Comparison of ENCODE assay signal across 12 mouse cellular contexts in genomic region chr2:157395371-157395770, GRCm38 (mm10). TPM values are rescaled to one million over a fixed set of nuclear protein-coding genes. Genes with fewer than 3 reads are reported as not detected.
A peak's percentile ranks its signal among the peaks of the same experiment; 100 is the strongest.
DNase-seq lines count a peak whose midpoint lies in the region; ATAC-seq and TF ChIP-seq lines count a peak whose summit lies in the region.
"Had no signal": no experiment of that assay in that cellular context is flagged by ENCODE, and none has a peak within 500 bp of the region (broad histone marks: within the 10 kb centered on the region; RNA-seq: fewer than 3 reads in every experiment).

No protein-coding gene starts in this region.

- peak; percentile 17 to 23 for DNase-seq in cerebellum, adult 18-20 months
- no peak for DNase-seq in cerebellum, adult 8-10 months
- no peak for DNase-seq in layer of hippocampus, adult 2 months (ENCODE audit: low spot score in 2 of 2)
- no peak for DNase-seq in layer of hippocampus, postnatal 14 days (ENCODE audit: low spot score in 2 of 2)
- DNase-seq in embryonic facial prominence, embryonic 10.5 days (ENCODE audit: low spot score) = no peak
- DNase-seq in midbrain, embryonic 11.5 days (ENCODE audit: low spot score, missing footprints) = peak; percentile 8
- no peak for DNase-seq in embryo, embryonic 10 days (ENCODE audit: low spot score)
- no peak for DNase-seq in kidney, adult 2 months
- DNase-seq: kidney, postnatal 25 days had no signal

- no peak overlapping the region for H3K9ac ChIP-seq in midbrain, embryonic 11.5 days (ENCODE audit: low read length)

- H3K4me2 ChIP-seq in midbrain, embryonic 11.5 days = no peak overlapping the region
- H3K4me2 ChIP-seq: heart, embryonic 11.5 days had no signal

- peaks cover 24% of the 10 kb centered on the region for H3K4me1 ChIP-seq in embryonic facial prominence, embryonic 10.5 days
- H3K4me1 ChIP-seq in midbrain, embryonic 11.5 days (ENCODE audit: control insufficient read depth, insufficient read depth, low read length) = no peaks in the 10 kb centered on the region
- no peaks in the 10 kb centered on the region for H3K4me1 ChIP-seq in kidney, adult 2 months (ENCODE audit: control insufficient read depth, insufficient read depth, low read length)

- peak overlapping the region; percentile 67 for H3K27ac ChIP-seq in layer of hippocampus, adult 2 months
- peak overlapping the region; percentile 40 for H3K27ac ChIP-seq in embryonic facial prominence, embryonic 10.5 days (replicated peaks)
- H3K27ac ChIP-seq in midbrain, embryonic 11.5 days (ENCODE audit: low read depth, low read length) = no peak overlapping the region
- H3K27ac ChIP-seq in kidney, adult 2 months (ENCODE audit: insufficient read depth, low read depth, low read length) = no peak overlapping the region
- H3K27ac ChIP-seq: limb, embryonic 10.5 days had no signal

- TF ChIP-seq POLR2A in kidney, adult 2 months (IDR thresholded peaks at IDR 0.05; ENCODE audit: low read depth, low read length) = no peak

- TF ChIP-seq CTCF in layer of hippocampus, adult 2 months (conservative IDR thresholded peaks at IDR 0.05) = no peak
- no peak for TF ChIP-seq CTCF in kidney, adult 2 months (conservative IDR thresholded peaks at IDR 0.05; ENCODE audit: insufficient read depth, insufficient read length, low read depth, low read length)

- no peaks in the 10 kb centered on the region for H3K27me3 ChIP-seq in embryonic facial prominence, embryonic 10.5 days (replicated peaks; ENCODE audit: low read depth, poor library complexity, severe bottlenecking)
- H3K27me3 ChIP-seq in midbrain, embryonic 11.5 days (ENCODE audit: control insufficient read depth, insufficient read depth, low read length) = no peaks in the 10 kb centered on the region
- H3K27me3 ChIP-seq in kidney, adult 2 months (replicated peaks; ENCODE audit: control insufficient read depth, insufficient read depth, low read length) = no peaks in the 10 kb centered on the region

- 68% methylated on average over 5 of the region's 5 CpGs for WGBS in embryonic facial prominence, embryonic 10.5 days
- 77% methylated on average over 5 of the region's 5 CpGs for WGBS in midbrain, embryonic 11.5 days
- 71% methylated on average over 5 of the region's 5 CpGs for WGBS in kidney, adult 2 months

- peaks cover 3% of the 10 kb centered on the region; the same call in 1 of the 2 replicates for H3K9me3 ChIP-seq in embryonic facial prominence, embryonic 10.5 days
- no peaks in the 10 kb centered on the region; the same call in 1 of the 2 replicates for H3K9me3 ChIP-seq in midbrain, embryonic 11.5 days (ENCODE audit: control insufficient read depth, low read length)
- H3K9me3 ChIP-seq: limb, embryonic 10.5 days had no signal

- no peak overlapping the region for H3K4me3 ChIP-seq in layer of hippocampus, adult 2 months
- H3K4me3 ChIP-seq in embryonic facial prominence, embryonic 10.5 days = no peak overlapping the region
- H3K4me3 ChIP-seq in midbrain, embryonic 11.5 days (ENCODE audit: low read depth, low read length) = no peak overlapping the region
- H3K4me3 ChIP-seq in kidney, adult 2 months (ENCODE audit: insufficient read depth, low read depth, low read length) = no peak overlapping the region
- H3K4me3 ChIP-seq: limb, embryonic 10.5 days had no signal

- ATAC-seq in midbrain, embryonic 11.5 days (ENCODE audit: low FRiP score) = no peak

- H3K36me3 ChIP-seq in embryonic facial prominence, embryonic 10.5 days (replicated peaks) = peaks cover 75% of the 10 kb centered on the region
- H3K36me3 ChIP-seq in midbrain, embryonic 11.5 days (ENCODE audit: control insufficient read depth, insufficient read depth, low read length) = peaks cover 2% of the 10 kb centered on the region; the same call in 1 of the 2 replicates
- H3K36me3 ChIP-seq in kidney, adult 2 months (ENCODE audit: control insufficient read depth, insufficient read depth, low read length) = no peaks in the 10 kb centered on the region

RNA-seq across cellular contexts. Expression of gene Src, which starts 22.9 kb away (rescaled TPM):
- total RNA-seq in layer of hippocampus, adult 2 months (2021) = 100 to 1,000 TPM; 150 to 156 TPM
- 100 to 1,000 TPM; 117 to 118 TPM for total RNA-seq in layer of hippocampus, postnatal 14 days (2021)
- polyA plus RNA-seq in embryonic facial prominence, embryonic 10.5 days (2016; fragmentation: Nextera tagmentation; extraction: Ambion mirVana) = 22.1 and 23.1 TPM in 2 replicates
- 11.2 and 14.0 TPM in 2 replicates for polyA plus RNA-seq in midbrain, embryonic 11.5 days (2014; fragmentation: Nextera tagmentation; extraction: Ambion mirVana)
- 31.8 and 33.9 TPM in 2 replicates for polyA plus RNA-seq in kidney, adult 2 months (2012; rRNA removed)

RNA-seq across cellular contexts. Expression of gene Manbal, which starts 28.0 kb away (rescaled TPM):
- 10 to 100 TPM; 52.0 to 55.7 TPM for total RNA-seq in layer of hippocampus, adult 2 months (2021)
- total RNA-seq in layer of hippocampus, postnatal 14 days (2021) = 10 to 100 TPM; 69.7 to 72.9 TPM
- 61.1 and 66.5 TPM in 2 replicates for polyA plus RNA-seq in embryonic facial prominence, embryonic 10.5 days (2016; fragmentation: Nextera tagmentation; extraction: Ambion mirVana)
- polyA plus RNA-seq in midbrain, embryonic 11.5 days (2014; fragmentation: Nextera tagmentation; extraction: Ambion mirVana) = 34.7 and 35.9 TPM in 2 replicates
- polyA plus RNA-seq in kidney, adult 2 months (2012; rRNA removed) = 70.0 and 75.9 TPM in 2 replicates

RNA-seq across cellular contexts. Expression of gene Ghrh, which starts 48.1 kb away (rescaled TPM):
- not detected for total RNA-seq in layer of hippocampus, adult 2 months (2021)
- not detected for total RNA-seq in layer of hippocampus, postnatal 14 days (2021)
- 0.34 and 1.3 TPM in 2 replicates for polyA plus RNA-seq in embryonic facial prominence, embryonic 10.5 days (2016; fragmentation: Nextera tagmentation; extraction: Ambion mirVana)
- 0.48 and 1.6 TPM in 2 replicates for polyA plus RNA-seq in midbrain, embryonic 11.5 days (2014; fragmentation: Nextera tagmentation; extraction: Ambion mirVana)
- polyA plus RNA-seq in kidney, adult 2 months (2012; rRNA removed) = not detected in 2 replicates
- total RNA-seq: ES-E14 had no signal
- polyA plus RNA-seq: heart, embryonic 11.5 days; limb, embryonic 10.5 days had no signal

Comparison
In these comparisons a context has a peak if more than half of its experiments do, and no peak if none do; other contexts are left out.
1. DNase-seq: peak in cerebellum, adult 18-20 months (2 of 2) and midbrain, embryonic 11.5 days (single experiment); none in cerebellum, adult 8-10 months (single experiment), layer of hippocampus, adult 2 months (0 of 2), layer of hippocampus, postnatal 14 days (0 of 2), embryonic facial prominence, embryonic 10.5 days (single experiment), embryo, embryonic 10 days (single experiment) and kidney, adult 2 months (single experiment).
2. H3K27ac ChIP-seq: peak in layer of hippocampus, adult 2 months (single experiment) and embryonic facial prominence, embryonic 10.5 days (single experiment); none in midbrain, embryonic 11.5 days (single experiment) and kidney, adult 2 months (single experiment).